Mouse (Mus musculus) hindbrain, embryonic 14.5 days (tissue): ENCODE measurements around the gene Rfwd3. TPM values are rescaled to one million over a fixed set of nuclear protein-coding genes. Genes with fewer than 3 reads are reported as not detected.

ENCODE experiments used
- ATAC-seq: fragments of 200-750 bp; cut with Nextera tagmentation; 2 replicates; pipeline ENCODE4 v1.8.0; 2017; ENCODE audit warnings: moderate number of reproducible peaks, mild to moderate bottlenecking, moderate TSS enrichment, moderate library complexity; ENCODE audit not compliant: low FRiP score
- DNase-seq: peaks from one replicate; pipeline ENCODE4 v3.0.0-alpha.2; 2015; ENCODE audit warnings: low spot score
- H3K27ac ChIP-seq: fragments of 300-500 bp; sonication (generic); 2 replicates; pipeline ENCODE4 v1.5.1; 2014; ENCODE audit warnings: mild to moderate bottlenecking, moderate library complexity
- H3K27me3 ChIP-seq: fragments of 300-500 bp; sonication (generic); 2 replicates; pipeline ENCODE4 v1.6.1; 2014; ENCODE audit warnings: mild to moderate bottlenecking, low read length, mixed read lengths; ENCODE audit not compliant: control insufficient read depth, insufficient read depth
- H3K36me3 ChIP-seq: fragments of 300-500 bp; sonication (generic); replicated peaks from 2 replicates; pipeline ENCODE4 v1.6.1; 2014; ENCODE audit not compliant: control insufficient read depth, insufficient read depth
- H3K4me1 ChIP-seq: fragments of 300-500 bp; sonication (generic); replicated peaks from 2 replicates; pipeline ENCODE4 v1.6.1; 2014; ENCODE audit warnings: antibody characterized with exemption, low read length, mixed read lengths; ENCODE audit not compliant: control insufficient read depth, insufficient read depth
- H3K4me2 ChIP-seq: fragments of 300-500 bp; sonication (generic); replicated peaks from 2 replicates; pipeline ENCODE4 v1.6.1; 2014; ENCODE audit warnings: mild to moderate bottlenecking, moderate library complexity
- H3K4me3 ChIP-seq: fragments of 300-500 bp; sonication (generic); replicated peaks from 2 replicates; pipeline ENCODE4 v1.5.1; 2014; ENCODE audit warnings: mild to moderate bottlenecking, low read length
- H3K9ac ChIP-seq: fragments of 300-500 bp; sonication (generic); 2 replicates; pipeline ENCODE4 v1.6.1; 2014
- H3K9me3 ChIP-seq: fragments of 300-500 bp; sonication (generic); 2 replicates; pipeline ENCODE4 v1.6.1; 2016; ENCODE audit warnings: low read length; ENCODE audit not compliant: control insufficient read depth
- WGBS: fragments of 180-500 bp; shearing (Covaris S2); extraction: QIAGEN DNeasy Blood & Tissue Kit; methylation state at CpG from one replicate; pipeline ENCODE4 v1.1.7; 2014; 5-methylcytosine and 5-hydroxymethylcytosine counted together
- polyA plus RNA-seq: library from polyadenylated mRNA; unstranded; fragments of >200 nt; fragmentation: Nextera tagmentation; extraction: Ambion mirVana; gene quantifications from 2 replicates; pipeline ENCODE4 v1.2.1, GENCODE M21; 2014

Rfwd3 gene
- 24.9 and 30.0 TPM in 2 replicates for polyA plus RNA-seq

DNA sequence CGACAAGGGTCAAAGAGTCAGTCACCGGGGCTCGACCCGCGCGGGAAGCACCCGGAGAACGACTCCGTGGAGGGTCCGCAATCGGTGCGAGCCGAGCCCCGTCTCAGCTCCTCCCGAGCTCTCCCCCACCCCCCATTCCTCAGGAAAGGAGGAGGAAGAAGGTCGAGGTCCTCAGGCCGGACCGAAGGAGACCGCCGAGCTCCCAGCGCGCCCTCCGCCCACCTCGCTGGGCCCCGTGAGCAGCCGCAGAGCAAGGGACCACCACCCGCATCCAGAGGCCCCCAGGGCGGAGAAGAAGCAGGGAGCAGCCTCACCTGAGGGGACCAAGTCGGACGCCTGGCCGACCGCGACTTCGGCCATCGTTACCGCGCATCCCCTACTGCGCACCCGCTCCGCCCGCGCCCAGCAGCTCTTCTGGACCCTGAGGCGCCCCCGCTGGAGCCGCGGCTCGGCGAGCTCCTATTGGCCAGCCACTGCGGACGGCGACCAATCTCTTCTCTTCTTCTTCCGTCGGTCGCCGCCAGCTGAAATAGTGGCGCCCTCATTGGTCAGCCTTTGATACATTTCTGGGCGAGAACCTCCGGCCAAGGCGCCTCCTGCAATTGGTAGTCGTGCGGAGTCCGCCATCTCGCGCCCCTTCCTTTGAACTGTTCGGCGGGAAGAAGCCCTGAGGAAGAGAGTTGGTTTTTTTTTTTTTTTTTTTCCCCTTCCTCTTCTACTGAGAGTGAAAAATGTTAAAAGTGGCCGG, at the start of gene Rfwd3:
Gene Rfwd3 (minus strand): TSS at position 402 of the 748 bp plus-strand sequence.
- DNase-seq (peak; percentile 91), ATAC-seq (peak; percentile 100)
- peaks cover 5% of the 10 kb centered on the region; the same call in 1 of the 2 replicates for H3K4me1 ChIP-seq
- H3K27ac ChIP-seq, result peak within 1 kb of the TSS; percentile 71
- H3K27me3 ChIP-seq, result no peaks in the 10 kb centered on the region
- no peaks in the 10 kb centered on the region for H3K9me3 ChIP-seq
- peak within 1 kb of the TSS; percentile 77 for H3K4me2 ChIP-seq
- H3K36me3 ChIP-seq, result peaks cover 17% of the 10 kb centered on the region
- peak within 1 kb of the TSS; percentile 75 for H3K9ac ChIP-seq
- peak within 1 kb of the TSS; percentile 65 for H3K4me3 ChIP-seq
- under 1% methylated on average over 67 of the region's 67 CpGs for WGBS

DNA sequence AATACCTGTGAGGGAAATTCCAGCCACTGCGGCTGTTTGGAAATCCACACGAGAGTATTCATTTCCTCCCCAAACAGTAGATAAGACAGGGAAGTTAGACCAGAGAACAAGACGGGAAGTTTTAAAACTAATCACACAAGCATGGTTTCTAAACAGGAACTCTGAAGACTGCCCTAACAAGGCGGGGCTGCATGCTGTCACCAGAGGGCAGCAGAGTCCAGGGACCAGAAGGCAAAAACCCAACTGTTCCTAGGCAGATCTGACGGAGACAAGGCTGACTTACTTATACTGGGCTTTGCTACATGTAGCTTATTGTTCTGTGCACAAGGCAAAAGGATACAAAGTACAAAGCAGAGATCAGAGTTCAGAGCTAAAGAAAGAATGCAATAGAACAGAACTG, 43.2 kb upstream of the Rfwd3 start:
- WGBS, result 19% methylated on average over 5 of the region's 5 CpGs
- Histone ChIP-seq H3K9me3 (no peaks in the 10 kb centered on the region), H3K27ac (no peak overlapping the region), H3K9ac (no peak overlapping the region), H3K36me3 (no peaks in the 10 kb centered on the region), H3K4me2 (no peak overlapping the region), H3K27me3 (peaks cover 12% of the 10 kb centered on the region), H3K4me1 (no peaks in the 10 kb centered on the region), H3K4me3 (no peak overlapping the region)
- DNase-seq (peak; percentile 81), ATAC-seq (no peak)

DNA sequence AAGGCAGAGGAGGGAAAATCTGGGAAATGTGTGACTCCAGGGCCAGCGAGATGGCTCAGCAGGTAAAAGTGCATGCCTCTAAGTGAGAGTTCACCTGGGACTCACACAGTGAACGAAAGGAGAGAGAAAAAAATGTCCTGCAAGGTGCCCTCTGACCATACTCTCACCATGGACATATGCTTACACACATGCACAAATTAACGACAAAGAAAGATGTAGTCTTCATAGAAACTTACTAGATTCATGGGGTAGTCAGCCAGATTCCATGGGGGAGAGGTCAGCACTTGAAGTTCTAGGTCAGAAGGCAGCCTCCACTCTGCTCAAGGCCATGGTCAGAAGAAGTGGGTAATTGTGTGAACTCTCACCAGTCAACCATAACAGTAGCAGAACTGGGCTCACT, 40.2 kb upstream of the Rfwd3 start:
- Histone ChIP-seq H3K9me3 (no peaks in the 10 kb centered on the region), H3K27ac (no peak overlapping the region), H3K4me3 (no peak overlapping the region), H3K27me3 (peaks cover 21% of the 10 kb centered on the region), H3K4me1 (peaks cover 6% of the 10 kb centered on the region; the same call in 1 of the 2 replicates), H3K9ac (no peak overlapping the region), H3K36me3 (no peaks in the 10 kb centered on the region), H3K4me2 (no peak overlapping the region)
- no peak for DNase-seq
- no peak for ATAC-seq
- 85% methylated on average over 3 of the region's 3 CpGs for WGBS

DNA sequence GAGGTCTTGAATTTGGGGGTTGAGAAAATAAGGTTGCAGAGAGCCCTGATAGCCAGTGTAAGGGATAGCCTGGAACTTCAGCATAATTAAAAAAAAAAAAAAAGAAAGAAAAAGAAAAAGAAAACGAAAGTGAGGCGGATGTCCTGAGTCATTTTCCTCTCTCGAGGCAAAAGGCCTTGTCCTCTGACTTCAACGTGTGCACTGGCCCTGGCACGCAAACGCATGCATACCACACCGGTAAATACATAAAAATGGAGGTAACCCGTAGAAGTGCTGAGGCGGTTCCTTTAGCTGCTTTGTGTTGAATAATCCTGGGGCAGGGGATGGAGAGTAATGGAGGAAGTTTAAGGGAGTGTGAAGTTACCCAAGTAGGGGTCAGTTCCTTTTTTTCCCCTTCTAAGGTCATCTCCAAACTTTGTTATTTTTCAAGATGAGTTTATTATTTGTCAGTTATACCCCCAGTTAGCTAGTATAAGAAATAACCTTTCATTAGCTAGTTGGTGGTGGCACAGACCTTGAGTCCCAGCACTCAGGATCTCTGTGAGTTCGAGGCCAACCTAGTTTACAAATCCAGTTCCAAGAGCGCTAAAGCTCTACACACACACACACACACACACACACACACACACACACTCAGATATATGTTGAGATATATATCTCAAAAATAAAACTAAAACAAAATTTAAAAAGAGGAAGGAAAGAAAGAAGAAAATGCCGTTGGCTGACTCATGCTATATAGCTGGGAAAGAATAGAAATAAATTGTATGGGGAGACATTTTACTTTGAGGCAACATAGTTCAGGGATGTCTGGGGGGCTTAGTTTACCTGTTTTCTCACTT, 38.6 kb upstream of the Rfwd3 start:
- H3K27me3 ChIP-seq, result peaks cover 21% of the 10 kb centered on the region
- peak overlapping the region; percentile 32 for H3K4me3 ChIP-seq
- no peak for DNase-seq
- peaks cover 6% of the 10 kb centered on the region; the same call in 1 of the 2 replicates for H3K4me1 ChIP-seq
- no peaks in the 10 kb centered on the region for H3K9me3 ChIP-seq
- no peak overlapping the region for H3K27ac ChIP-seq
- WGBS, result 52% methylated on average over 12 of the region's 12 CpGs
- no peak for ATAC-seq
- no peaks in the 10 kb centered on the region for H3K36me3 ChIP-seq
- H3K4me2 ChIP-seq, result peak overlapping the region; percentile 66
- no peak overlapping the region for H3K9ac ChIP-seq

DNA sequence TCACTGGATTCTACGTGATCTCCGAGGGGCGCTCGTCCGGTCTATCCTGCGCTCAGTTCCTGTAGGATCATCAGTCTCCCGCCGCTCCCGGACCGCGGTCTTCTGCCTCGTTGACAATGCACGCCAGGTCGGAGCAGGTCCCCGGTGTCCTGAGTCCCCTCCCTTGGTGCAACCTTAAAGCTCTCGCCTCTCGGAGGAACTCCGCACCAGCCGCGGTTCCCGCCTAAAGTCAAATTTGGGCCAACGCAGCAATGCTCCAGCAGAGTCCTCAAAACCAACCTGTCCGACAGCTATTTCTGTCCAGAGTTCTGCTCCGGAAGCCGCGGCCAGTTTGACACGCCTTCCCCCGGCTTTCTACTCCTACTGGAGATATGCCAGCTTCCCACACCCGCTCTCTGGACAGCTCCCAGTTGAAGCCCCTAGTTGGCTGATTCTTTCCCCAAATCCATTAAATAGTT, 37.9 kb upstream of the Rfwd3 start, which contains the start of gene Mlkl:
Gene Mlkl (minus strand): TSS at position 288 of the 458 bp plus-strand sequence.
- ATAC-seq (no peak), DNase-seq (peak; percentile 63)
- WGBS, result 1% methylated on average over 29 of the region's 29 CpGs
- H3K27ac ChIP-seq, result no peak within 1 kb of the TSS
- peaks cover 21% of the 10 kb centered on the region for H3K27me3 ChIP-seq
- H3K36me3 ChIP-seq, result no peaks in the 10 kb centered on the region
- peak within 1 kb of the TSS; percentile 66 for H3K4me2 ChIP-seq
- H3K9me3 ChIP-seq, result no peaks in the 10 kb centered on the region
- H3K4me1 ChIP-seq, result peaks cover 6% of the 10 kb centered on the region; the same call in 1 of the 2 replicates
- H3K4me3 ChIP-seq, result peak within 1 kb of the TSS; percentile 32
- H3K9ac ChIP-seq, result peak within 1 kb of the TSS; percentile 34; the same call in 1 of the 2 replicates

DNA sequence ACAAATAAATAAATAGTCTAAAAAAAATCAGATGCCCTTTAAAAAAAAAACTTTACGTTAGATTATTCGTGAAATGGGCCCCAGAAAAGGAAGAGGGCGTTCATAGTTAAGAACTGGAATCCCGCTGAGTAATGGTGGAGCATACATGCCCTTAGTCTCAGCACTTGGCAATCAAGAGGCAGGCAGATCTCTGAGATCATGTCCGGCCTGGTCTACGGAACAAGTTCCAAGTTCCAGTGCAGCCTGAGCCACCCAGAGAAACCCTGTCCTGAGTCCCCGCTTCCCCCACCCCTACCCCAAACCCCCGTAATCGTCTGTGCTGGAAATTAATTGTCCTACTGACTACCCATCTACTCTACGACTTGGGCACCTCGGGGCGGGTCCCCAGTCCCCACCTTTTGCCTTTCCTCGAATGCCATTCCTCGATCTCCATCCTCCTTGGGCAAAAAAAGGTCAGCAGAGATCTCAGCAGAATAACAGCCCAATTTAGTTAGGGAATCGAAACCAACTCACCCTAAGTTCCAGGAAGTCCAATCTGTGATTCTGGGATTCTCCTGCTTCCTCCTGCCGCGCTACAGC, 37.4 kb upstream of the Rfwd3 start:
- H3K4me3 ChIP-seq, result peak overlapping the region; percentile 32
- H3K36me3 ChIP-seq, result no peaks in the 10 kb centered on the region
- H3K4me1 ChIP-seq, result peaks cover 6% of the 10 kb centered on the region; the same call in 1 of the 2 replicates
- peaks cover 21% of the 10 kb centered on the region for H3K27me3 ChIP-seq
- H3K9me3 ChIP-seq, result no peaks in the 10 kb centered on the region
- peak overlapping the region; percentile 66 for H3K4me2 ChIP-seq
- 39% methylated on average over 17 of the region's 17 CpGs for WGBS
- peak overlapping the region; percentile 34; the same call in 1 of the 2 replicates for H3K9ac ChIP-seq
- no peak overlapping the region for H3K27ac ChIP-seq
- DNase-seq (no peak), ATAC-seq (no peak)

DNA sequence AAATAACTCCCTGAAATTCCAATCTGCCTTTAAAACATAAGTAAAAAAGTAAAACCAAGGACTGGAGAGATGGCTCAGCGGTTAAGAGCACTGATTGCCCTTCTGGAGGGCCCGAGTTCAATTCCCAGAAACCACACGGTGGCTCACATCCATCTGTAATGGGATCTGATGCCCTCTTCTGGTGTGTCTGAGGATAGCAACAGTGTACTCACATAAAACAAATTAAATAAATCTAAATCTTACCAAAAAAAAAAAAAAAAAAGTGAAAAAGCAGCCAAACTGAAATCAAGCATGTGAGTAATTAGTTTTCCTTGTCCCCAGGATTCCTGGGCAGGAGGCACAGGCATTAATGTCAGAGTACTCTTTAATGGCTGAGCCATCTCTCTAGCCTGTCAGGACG, 36.7 kb upstream of the Rfwd3 start:
- no peak overlapping the region for H3K9ac ChIP-seq
- 85% methylated on average over 4 of the region's 4 CpGs for WGBS
- no peak for DNase-seq
- no peak overlapping the region for H3K4me3 ChIP-seq
- no peak overlapping the region for H3K4me2 ChIP-seq
- H3K27ac ChIP-seq, result no peak overlapping the region
- peaks cover 21% of the 10 kb centered on the region for H3K27me3 ChIP-seq
- no peaks in the 10 kb centered on the region for H3K36me3 ChIP-seq
- no peak for ATAC-seq
- peaks cover 6% of the 10 kb centered on the region; the same call in 1 of the 2 replicates for H3K4me1 ChIP-seq
- no peaks in the 10 kb centered on the region for H3K9me3 ChIP-seq

DNA sequence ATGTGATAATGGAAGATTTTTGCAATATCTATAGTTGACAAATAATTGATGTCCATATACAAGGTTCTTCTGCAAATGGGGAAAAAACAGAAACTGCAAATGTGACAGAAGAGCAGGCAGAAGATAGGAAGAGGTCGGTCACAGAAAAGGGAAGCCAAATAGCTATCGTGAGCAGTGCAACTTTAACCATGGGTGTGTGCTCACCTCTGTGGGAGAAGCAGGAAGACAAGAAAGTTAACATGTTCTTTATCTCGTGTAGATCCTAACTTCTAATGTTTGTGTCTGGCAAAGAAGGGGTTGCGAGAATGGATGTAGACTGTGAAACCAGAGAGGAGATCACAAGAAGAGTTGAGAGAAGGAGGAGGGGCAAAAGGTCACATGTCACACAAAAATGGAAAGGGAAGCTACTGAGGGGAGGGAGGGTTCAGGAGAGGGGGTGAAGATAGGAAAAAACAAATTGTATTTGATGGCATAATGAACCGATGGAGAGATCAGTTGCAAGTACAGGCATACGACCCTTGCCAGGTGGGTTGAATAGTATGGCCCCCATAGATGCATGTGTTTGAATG, 25.3 kb upstream of the Rfwd3 start:
- Histone ChIP-seq H3K4me3 (no peak overlapping the region), H3K27ac (no peak overlapping the region), H3K27me3 (no peaks in the 10 kb centered on the region), H3K36me3 (no peaks in the 10 kb centered on the region), H3K9ac (no peak overlapping the region), H3K4me1 (no peaks in the 10 kb centered on the region), H3K9me3 (no peaks in the 10 kb centered on the region), H3K4me2 (no peak overlapping the region)
- no peak for DNase-seq
- 87% methylated on average over 6 of the region's 6 CpGs for WGBS
- ATAC-seq, result no peak
